In the genomic region with DNA sequence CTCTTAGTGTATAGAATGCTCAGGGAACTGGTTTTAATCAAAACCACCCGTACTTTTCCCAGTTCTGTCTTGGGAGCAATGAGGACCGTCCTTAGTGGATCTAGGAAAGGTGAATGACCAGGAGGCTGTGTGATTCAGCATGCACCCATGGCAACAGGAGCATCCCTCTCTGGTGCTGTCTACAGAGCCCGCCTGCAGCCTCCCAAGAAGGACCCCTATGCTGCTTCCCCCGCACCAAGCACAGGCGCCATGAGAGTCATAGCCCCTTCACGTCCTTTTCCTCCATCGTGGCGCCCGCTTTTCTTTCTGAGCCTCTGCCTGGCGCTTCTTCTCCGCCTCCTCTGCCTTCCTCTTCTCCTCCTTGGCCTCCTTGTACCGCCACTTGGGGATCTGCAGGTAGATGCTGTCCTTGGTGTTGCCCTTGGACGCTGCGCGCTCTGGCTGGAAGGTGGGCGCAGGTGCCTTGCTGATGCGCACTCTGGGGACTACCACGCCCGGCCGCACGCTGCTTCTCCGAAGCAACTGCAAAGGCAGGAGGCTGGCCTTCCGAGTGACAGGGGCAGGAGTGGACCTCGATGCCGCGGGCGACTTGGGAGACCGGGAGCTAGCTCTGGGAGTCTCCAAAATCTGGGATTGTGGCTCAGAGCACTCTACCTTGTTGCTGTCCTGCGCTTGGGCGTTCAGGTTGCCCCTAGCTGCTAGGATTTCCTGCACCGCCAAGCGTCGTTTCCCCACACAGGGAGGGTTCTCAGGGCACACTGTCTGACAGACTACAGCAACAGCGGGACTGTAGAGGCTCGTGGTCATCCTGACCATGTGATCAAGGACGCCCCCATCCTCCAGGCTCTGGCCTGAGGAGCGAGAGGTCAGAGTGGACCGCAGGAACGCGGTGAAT, we compare ENCODE assay signal across 9 mouse cellular contexts.
DNase-seq lines count a peak whose midpoint lies in the region; ATAC-seq lines count a peak whose summit lies in the region.
"Had no signal": no experiment of that assay in that cellular context is flagged by ENCODE, and none has a peak within 500 bp of the region (broad histone marks: within the 10 kb centered on the region; RNA-seq: fewer than 3 reads in every experiment).

No protein-coding gene starts in this region.

- intact Hi-C loops in gastrocnemius, postnatal 36 days (cut with DNase I), result no loop called here

- peaks cover 11% of the 10 kb centered on the region for H3K27me3 ChIP-seq in heart, embryonic 14.5 days (ENCODE audit: control insufficient read depth, insufficient read depth, low read length)
- peaks cover 46% of the 10 kb centered on the region for H3K27me3 ChIP-seq in hindbrain, embryonic 10.5 days (ENCODE audit: insufficient read depth, poor library complexity, severe bottlenecking)
- H3K27me3 ChIP-seq in midbrain, embryonic 13.5 days, result peaks cover 34% of the 10 kb centered on the region

- no peak for DNase-seq in heart, adult 18-20 months
- DNase-seq in R1 (ENCODE audit: low read depth, low spot score) (peak; percentile 31), MN1 (ENCODE audit: low spot score) (no peak)
- peak; percentile 31 for DNase-seq in hindbrain, embryonic 10.5 days (ENCODE audit: low spot score)
- DNase-seq in gastrocnemius, postnatal 36 days, result no peak
- DNase-seq: adrenal gland, adult 2 months had no signal

- H3K36me3 ChIP-seq in heart, embryonic 14.5 days (ENCODE audit: control insufficient read depth, insufficient read depth, low read length), result no peaks in the 10 kb centered on the region
- H3K36me3 ChIP-seq in hindbrain, embryonic 10.5 days, result no peaks in the 10 kb centered on the region
- no peaks in the 10 kb centered on the region for H3K36me3 ChIP-seq in midbrain, embryonic 13.5 days

- H3K27ac ChIP-seq in heart, embryonic 14.5 days (replicated peaks in 1 of 2; ENCODE audit: control insufficient read depth in 1 of 2, insufficient read depth in 1 of 2, low read depth in 2 of 2, low read length in 2 of 2), result no peak overlapping the region
- H3K27ac ChIP-seq in hindbrain, embryonic 10.5 days, result 0 out of 2 replicates have a peak overlapping the region, but pooled peaks have one; percentile 2
- no peak overlapping the region for H3K27ac ChIP-seq in midbrain, embryonic 13.5 days

- WGBS in heart, embryonic 14.5 days, result 19% methylated on average over 40 of the region's 40 CpGs
- WGBS in hindbrain, embryonic 10.5 days, result 6% methylated on average over 40 of the region's 40 CpGs
- 8% methylated on average over 40 of the region's 40 CpGs for WGBS in midbrain, embryonic 13.5 days

- peak overlapping the region; percentile 38; the same call in 1 of the 2 replicates for H3K9ac ChIP-seq in heart, embryonic 14.5 days (ENCODE audit: low read length)
- H3K9ac ChIP-seq in midbrain, embryonic 13.5 days (replicated peaks), result peak overlapping the region; percentile 54

- H3K4me1 ChIP-seq in heart, embryonic 14.5 days (ENCODE audit: control insufficient read depth in 2 of 2, insufficient read depth in 2 of 2, low read length in 2 of 2), result peaks cover 23 to 29% of the 10 kb centered on the region in 2 experiments
- peaks cover 32% of the 10 kb centered on the region for H3K4me1 ChIP-seq in hindbrain, embryonic 10.5 days (replicated peaks)
- peaks cover 24% of the 10 kb centered on the region for H3K4me1 ChIP-seq in midbrain, embryonic 13.5 days (replicated peaks)

- no peak for ATAC-seq in heart, embryonic 14.5 days (ENCODE audit: insufficient number of reproducible peaks, insufficient read depth, low FRiP score, low read depth)
- ATAC-seq in midbrain, embryonic 13.5 days, result peak; percentile 37
- ATAC-seq in activated CD4-positive, CD25-positive, alpha-beta regulatory T cell, adult 4 months, result no peak

- H3K9me3 ChIP-seq in heart, embryonic 14.5 days (ENCODE audit: control insufficient read depth, low read length), result no peaks in the 10 kb centered on the region
- no peaks in the 10 kb centered on the region for H3K9me3 ChIP-seq in hindbrain, embryonic 10.5 days
- no peaks in the 10 kb centered on the region for H3K9me3 ChIP-seq in midbrain, embryonic 13.5 days

- H3K4me2 ChIP-seq in heart, embryonic 14.5 days (ENCODE audit: low read length), result peak overlapping the region; percentile 54
- H3K4me2 ChIP-seq in midbrain, embryonic 13.5 days (replicated peaks), result peak overlapping the region; percentile 68

- peak overlapping the region; percentile 1 to 12; a peak in 3 of 4 replicates for H3K4me3 ChIP-seq in heart, embryonic 14.5 days (ENCODE audit: control insufficient read depth in 1 of 2, insufficient read depth in 1 of 2, low read depth in 1 of 2, low read length in 2 of 2)
- H3K4me3 ChIP-seq in hindbrain, embryonic 10.5 days, result peak overlapping the region; percentile 46
- peak overlapping the region; percentile 43 for H3K4me3 ChIP-seq in midbrain, embryonic 13.5 days (replicated peaks)

Comparison
In these comparisons a context has a peak if more than half of its experiments do, and no peak if none do; other contexts are left out.
1. DNase-seq: peak in R1 (single experiment) and hindbrain, embryonic 10.5 days (single experiment); none in heart, adult 18-20 months (0 of 2), gastrocnemius, postnatal 36 days (0 of 2) and MN1 (single experiment).
2. Peak in every context shown above with its lines, with median percentiles within 50 percentile points of each other: H3K4me3 ChIP-seq.